Mouse (Mus musculus) small intestine, adult 2 months (tissue): ENCODE results near the gene Bach2.

Experiments
- CTCF ChIP-seq: fragments of 200-500 bp; IDR thresholded peaks from 2 replicates; pipeline ENCODE4 v1.5.1; 2012; ENCODE audit warnings: low read depth, mild to moderate bottlenecking, control low read depth, inconsistent platforms, low read length, moderate library complexity, mixed read lengths; ENCODE audit not compliant: insufficient replicate concordance, insufficient read length; ENCODE audit errors: extremely low read depth
- POLR2A ChIP-seq: fragments of 200-500 bp; IDR thresholded peaks from 2 replicates; pipeline ENCODE4 v1.6.1; 2012; ENCODE audit warnings: low read depth, mild to moderate bottlenecking, control low read depth, inconsistent platforms, low read length, moderate library complexity

GRCm38 (mm10) chr4:32379140-32379539 is 140.5 kb downstream of the Bach2 start:
- TF ChIP-seq CTCF (no peak), POLR2A (no peak)
